Mouse (Mus musculus): ENCODE measurements around the gene Gucd1.

GRCm38 (mm10) chr10:75447489-75447888 lies 70.3 kb downstream of the Gucd1 start:
- TF ChIP-seq CTCF (IDR thresholded peaks at IDR 0.05; ENCODE audit: borderline replicate concordance, insufficient read depth, low read length) (no peak), POLR2A (IDR thresholded peaks at IDR 0.05; ENCODE audit: low read depth, low read length) (no peak)
